Mouse (Mus musculus) MEL (cell line): ENCODE measurements at regions not wholly inside any gene's neighbourhood (a gene's known extent, or its start where the extent isn't known, plus 50 kb on each side); places are given as distances from the start of the nearest gene placed in this dataset.

Experiments
- DNase-seq: peaks from one replicate; pipeline ENCODE4 v3.0.0; 2011; ENCODE audit warnings: low read depth, low spot score
- H3K27ac ChIP-seq: 2 replicates; pipeline ENCODE4 v1.5.1; 2012; ENCODE audit warnings: low read depth, mild to moderate bottlenecking, control low read depth, low read length, moderate library complexity; ENCODE audit not compliant: control insufficient read depth
- H3K27me3 ChIP-seq, 2 experiments: fragments of 150-350 bp in 1 of 2; sonication (generic) in 1 of 2; 2 replicates each; pipeline ENCODE4 v1.6.1; 2012; ENCODE audit warnings: low read length in 2 of 2, mild to moderate bottlenecking in 2 of 2, improper control_type of control experiment in 1 of 2, moderate library complexity in 1 of 2; ENCODE audit not compliant: insufficient read depth in 2 of 2, control insufficient read depth in 1 of 2
- H3K36me3 ChIP-seq, 2 experiments: 2 replicates each; pipeline ENCODE4 v1.6.1; 2012 to 2014; ENCODE audit warnings: low read length in 2 of 2, improper control_type of control experiment in 1 of 2, inconsistent platforms in 1 of 2, mild to moderate bottlenecking in 1 of 2; ENCODE audit not compliant: insufficient read depth in 2 of 2, control insufficient read depth in 1 of 2
- H3K4me1 ChIP-seq, 2 experiments: fragments of 150-350 bp in 1 of 2; sonication (generic) in 1 of 2; 2 replicates each; pipeline ENCODE4 v1.6.1; 2012; ENCODE audit warnings: low read length in 2 of 2, improper control_type of control experiment in 1 of 2, mild to moderate bottlenecking in 1 of 2; ENCODE audit not compliant: insufficient read depth in 2 of 2, control insufficient read depth in 1 of 2
- H3K4me3 ChIP-seq, 2 experiments: fragments of 150-350 bp in 1 of 2; sonication (generic) in 1 of 2; 2 replicates each; pipeline ENCODE4 v1.5.1; 2012; ENCODE audit warnings: low read depth in 2 of 2, low read length in 2 of 2, mild to moderate bottlenecking in 2 of 2, moderate library complexity in 2 of 2, control low read depth in 1 of 2, improper control_type of control experiment in 1 of 2; ENCODE audit not compliant: control insufficient read depth in 1 of 2, insufficient read depth in 1 of 2
- H3K79me2 ChIP-seq: 2 replicates; pipeline ENCODE4 v1.6.1; 2012; ENCODE audit warnings: mild to moderate bottlenecking, low read length, moderate library complexity; ENCODE audit not compliant: control insufficient read depth, poor library complexity, insufficient read depth
- H3K9ac ChIP-seq: 2 replicates; pipeline ENCODE4 v1.6.1; 2012; ENCODE audit warnings: low read depth, mild to moderate bottlenecking, control low read depth, low read length, moderate library complexity; ENCODE audit not compliant: control insufficient read depth, poor library complexity, severe bottlenecking
- H3K9me3 ChIP-seq: fragments of 150-350 bp; sonication (generic); replicated peaks from 2 replicates; pipeline ENCODE4 v1.6.1; 2012; ENCODE audit warnings: mild to moderate bottlenecking, low read length, improper control_type of control experiment, moderate library complexity; ENCODE audit not compliant: insufficient read depth
- CHD1 ChIP-seq: IDR thresholded peaks from 2 replicates; pipeline ENCODE4 v1.6.1; 2012; ENCODE audit warnings: low read depth, mild to moderate bottlenecking, inconsistent platforms, low read length, improper control_type of control experiment
- CHD2 ChIP-seq: IDR thresholded peaks from 2 replicates; pipeline ENCODE4 v1.6.1; 2011; ENCODE audit warnings: low read length, improper control_type of control experiment
- E2F4 ChIP-seq: IDR thresholded peaks from 2 replicates; pipeline ENCODE4 v1.6.1; 2011; ENCODE audit warnings: low read depth, low read length, improper control_type of control experiment, borderline replicate concordance
- ELF1 ChIP-seq: IDR thresholded peaks from 2 replicates; pipeline ENCODE4 v1.6.1; 2014; ENCODE audit warnings: low read depth, mild to moderate bottlenecking, inconsistent platforms, low read length, improper control_type of control experiment, moderate library complexity
- EP300 ChIP-seq, 2 experiments: IDR thresholded peaks; 2 replicates each; pipeline ENCODE4 v1.6.1; 2011; ENCODE audit warnings: improper control_type of control experiment in 2 of 2, low read length in 2 of 2, low read depth in 1 of 2, mild to moderate bottlenecking in 1 of 2
- GATA1 ChIP-seq: IDR thresholded peaks from 2 replicates; pipeline ENCODE4 v1.6.1; 2011; ENCODE audit warnings: low read depth, low read length, improper control_type of control experiment
- MEF2A ChIP-seq: IDR thresholded peaks from 2 replicates; pipeline ENCODE4 v1.6.1; 2014; ENCODE audit warnings: low read depth, mild to moderate bottlenecking, inconsistent platforms, low read length, improper control_type of control experiment; ENCODE audit not compliant: poor library complexity, insufficient replicate concordance, severe bottlenecking; ENCODE audit errors: extremely low read depth
- MYB ChIP-seq: IDR thresholded peaks from 2 replicates; pipeline ENCODE4 v1.6.1; 2011; ENCODE audit warnings: mild to moderate bottlenecking, low read depth, low read length, improper control_type of control experiment
- POLR2AphosphoS2 ChIP-seq: IDR thresholded peaks from 2 replicates; pipeline ENCODE4 v1.6.1; 2011; ENCODE audit warnings: low read length, improper control_type of control experiment
- POLR2AphosphoS5 ChIP-seq: IDR thresholded peaks from 2 replicates; pipeline ENCODE4 v1.6.1; 2012; ENCODE audit warnings: low read depth, borderline replicate concordance, mild to moderate bottlenecking, inconsistent platforms, low read length, moderate library complexity, mixed read lengths
- RAD21 ChIP-seq: IDR thresholded peaks from 2 replicates; pipeline ENCODE4 v1.6.1; 2011; ENCODE audit warnings: mild to moderate bottlenecking, low read depth, low read length, improper control_type of control experiment
- RCOR1 ChIP-seq: IDR thresholded peaks from 2 replicates; pipeline ENCODE4 v1.6.1; 2012; ENCODE audit warnings: low read depth, mild to moderate bottlenecking, inconsistent platforms, low read length, improper control_type of control experiment
- SMC3 ChIP-seq: IDR thresholded peaks from 2 replicates; pipeline ENCODE4 v1.6.1; 2011; ENCODE audit warnings: low read depth, low read length, improper control_type of control experiment
- TBP ChIP-seq: IDR thresholded peaks from 2 replicates; pipeline ENCODE4 v1.8.0; 2011; ENCODE audit warnings: low read depth, low read length, improper control_type of control experiment
- TCF12 ChIP-seq: IDR thresholded peaks from 2 replicates; pipeline ENCODE4 v1.6.1; 2014; ENCODE audit warnings: low read depth, mild to moderate bottlenecking, inconsistent platforms, low read length, improper control_type of control experiment, moderate library complexity
- USF2 ChIP-seq, 2 experiments: IDR thresholded peaks; 2 replicates each; pipeline ENCODE4 v1.6.1; 2011 to 2012; ENCODE audit warnings: improper control_type of control experiment in 2 of 2, low read length in 2 of 2, borderline replicate concordance in 1 of 2, inconsistent platforms in 1 of 2, low read depth in 1 of 2, mild to moderate bottlenecking in 1 of 2; ENCODE audit not compliant: insufficient read depth in 1 of 2
- ZC3H11A ChIP-seq: IDR thresholded peaks from 2 replicates; pipeline ENCODE4 v1.6.1; 2012; ENCODE audit warnings: low read depth, mild to moderate bottlenecking, inconsistent platforms, low read length, improper control_type of control experiment
- ZMIZ1 ChIP-seq: IDR thresholded peaks from 2 replicates; pipeline ENCODE4 v1.6.1; 2012; ENCODE audit warnings: low read depth, mild to moderate bottlenecking, inconsistent platforms, low read length, improper control_type of control experiment, moderate library complexity

DNA sequence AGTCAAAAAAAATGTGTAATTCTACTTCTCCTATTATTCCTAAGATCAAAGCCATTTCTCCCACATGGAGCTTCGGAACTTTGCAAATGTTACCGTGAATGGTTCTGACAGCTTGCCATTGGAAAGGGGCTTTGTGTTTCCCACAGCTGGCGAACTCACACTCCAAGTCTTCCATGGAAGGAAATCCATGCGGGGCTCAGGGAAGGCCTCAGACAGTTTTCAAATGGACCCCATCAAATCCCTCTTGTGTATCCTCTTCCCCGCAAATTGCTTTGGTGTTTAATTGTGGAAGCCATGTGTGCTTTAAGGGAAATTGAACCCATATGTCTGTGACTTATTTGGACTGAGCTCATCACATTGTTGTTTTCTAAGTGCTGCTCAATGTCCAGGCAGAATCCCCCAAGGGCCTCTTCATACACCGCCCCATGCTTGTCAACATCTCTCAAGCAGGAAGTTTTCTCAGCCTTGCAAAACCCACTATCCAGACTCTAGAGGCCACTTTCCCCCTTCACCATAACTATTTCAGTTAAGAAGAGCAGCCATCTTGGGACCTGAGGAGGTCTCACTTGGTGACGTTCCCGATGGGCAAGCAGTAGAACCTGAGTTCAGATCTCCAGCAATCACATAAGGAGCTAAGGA is 310.1 kb upstream of the Prkcq start:
- H3K27me3 ChIP-seq: no peaks in the 10 kb centered on the region
- no peaks in the 10 kb centered on the region for H3K36me3 ChIP-seq
- H3K9me3 ChIP-seq: no peaks in the 10 kb centered on the region
- no peak overlapping the region for H3K27ac ChIP-seq
- no peak for DNase-seq
- no peak for TF ChIP-seq EP300 (IDR thresholded peaks at IDR 0.05; ENCODE audit: low read depth in 1 of 2, low read length in 2 of 2)
- H3K9ac ChIP-seq: no peak overlapping the region
- no peaks in the 10 kb centered on the region for H3K4me1 ChIP-seq
- no peak overlapping the region for H3K4me3 ChIP-seq
- H3K79me2 ChIP-seq: no peaks in the 10 kb centered on the region

DNA sequence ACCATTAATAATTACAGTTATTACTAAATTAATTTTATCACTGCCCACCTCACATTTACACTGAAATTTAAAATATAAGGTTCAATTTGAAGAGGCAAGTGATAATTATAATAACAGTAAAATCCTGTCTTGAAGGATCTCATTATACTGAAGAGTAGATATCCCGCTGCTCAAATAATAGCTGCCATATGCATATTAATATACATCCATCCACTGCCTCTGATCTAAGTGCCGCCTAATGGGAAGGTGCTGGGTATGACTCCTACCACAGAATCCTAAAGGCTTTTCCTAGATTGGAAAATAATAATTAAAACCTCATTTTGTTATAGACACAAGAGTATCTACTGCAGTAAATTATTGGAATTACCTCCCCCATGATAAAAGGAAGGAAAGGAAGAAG is 307.5 kb upstream of the Prkcq start:
- Histone ChIP-seq H3K9ac (no peak overlapping the region), H3K9me3 (no peaks in the 10 kb centered on the region), H3K4me1 (no peaks in the 10 kb centered on the region), H3K79me2 (no peaks in the 10 kb centered on the region), H3K27me3 (no peaks in the 10 kb centered on the region), H3K27ac (no peak overlapping the region), H3K36me3 (no peaks in the 10 kb centered on the region), H3K4me3 (no peak overlapping the region)
- no peak for DNase-seq
- TF ChIP-seq RAD21: no peak
- TF ChIP-seq E2F4: no peak
- TF ChIP-seq POLR2AphosphoS5: no peak
- TF ChIP-seq RCOR1: no peak
- TF ChIP-seq CHD1: no peak
- no peak for TF ChIP-seq CHD2
- no peak for TF ChIP-seq ZMIZ1
- no peak for TF ChIP-seq SMC3
- no peak for TF ChIP-seq POLR2AphosphoS2
- no peak for TF ChIP-seq TCF12
- no peak for TF ChIP-seq MEF2A
- TF ChIP-seq GATA1: no peak
- no peak for TF ChIP-seq USF2 (IDR thresholded peaks at IDR 0.05; ENCODE audit: borderline replicate concordance in 1 of 2, insufficient read depth in 1 of 2, low read depth in 1 of 2, low read length in 2 of 2)
- no peak for TF ChIP-seq MYB
- no peak for TF ChIP-seq ELF1
- TF ChIP-seq ZC3H11A: no peak
- TF ChIP-seq TBP: no peak
